Mouse (Mus musculus) liver, embryonic 12.5 days (tissue): ENCODE data around the gene Npvf. TPM values are rescaled to one million over a fixed set of nuclear protein-coding genes. Genes with fewer than 3 reads are reported as not detected.
"Not testable (repeated sequence)": the region's sequence is repeated elsewhere in the genome, so short reads cannot be mapped to it uniquely, and the experiment has no call there.

Experiments
- ATAC-seq: fragments of 200-750 bp; cut with Nextera tagmentation; 2 replicates; pipeline ENCODE4 v1.8.0; 2017; ENCODE audit warnings: moderate number of reproducible peaks, mild to moderate bottlenecking, moderate library complexity
- H3K27ac ChIP-seq: fragments of 300-500 bp; sonication (generic); 2 replicates; pipeline ENCODE4 v1.5.1; 2016; ENCODE audit warnings: mild to moderate bottlenecking
- H3K27me3 ChIP-seq: fragments of 300-500 bp; sonication (generic); replicated peaks from 2 replicates; pipeline ENCODE4 v1.6.1; 2016; ENCODE audit warnings: mild to moderate bottlenecking, moderate library complexity
- H3K36me3 ChIP-seq: fragments of 300-500 bp; sonication (generic); 2 replicates; pipeline ENCODE4 v1.6.1; 2016; ENCODE audit warnings: mild to moderate bottlenecking, moderate library complexity
- H3K4me1 ChIP-seq: fragments of 300-500 bp; sonication (generic); 2 replicates; pipeline ENCODE4 v1.6.1; 2016
- H3K4me2 ChIP-seq: fragments of 300-500 bp; sonication (generic); 2 replicates; pipeline ENCODE4 v1.6.1; 2016; ENCODE audit warnings: mild to moderate bottlenecking, moderate library complexity
- H3K4me3 ChIP-seq: fragments of 300-500 bp; sonication (generic); 2 replicates; pipeline ENCODE4 v1.5.1; 2016; ENCODE audit warnings: mild to moderate bottlenecking, moderate library complexity
- H3K9ac ChIP-seq: fragments of 300-500 bp; sonication (generic); 2 replicates; pipeline ENCODE4 v1.6.1; 2016; ENCODE audit warnings: mild to moderate bottlenecking, moderate library complexity
- H3K9me3 ChIP-seq: fragments of 300-500 bp; sonication (generic); replicated peaks from 2 replicates; pipeline ENCODE4 v1.6.1; 2016; ENCODE audit warnings: mild to moderate bottlenecking, moderate library complexity
- WGBS: fragments of 180-500 bp; shearing (Covaris S2); methylation state at CpG from one replicate; pipeline ENCODE4 v1.1.7; 2016; ENCODE audit not compliant: insufficient replicate concordance; 5-methylcytosine and 5-hydroxymethylcytosine counted together
- polyA plus RNA-seq: library from polyadenylated mRNA; unstranded; fragments of >200 nt; fragmentation: Nextera tagmentation; extraction: Ambion mirVana; gene quantifications from 2 replicates; pipeline ENCODE4 v1.2.1, GENCODE M21; 2016

The Npvf gene
- polyA plus RNA-seq, 1 experiment from 2014 or later = not detected

- H3K9ac ChIP-seq, H3K36me3 ChIP-seq, H3K4me2 ChIP-seq, H3K27ac ChIP-seq, H3K4me1 ChIP-seq, H3K27me3 ChIP-seq, ATAC-seq, H3K9me3 ChIP-seq, H3K4me3 ChIP-seq: not testable (repeated sequence)
- 64% methylated on average over 1 of the region's 1 CpGs for WGBS
Measured at GRCm38 (mm10) chr6:50618273-50618672, 36.0 kb downstream of the Npvf start.

DNA sequence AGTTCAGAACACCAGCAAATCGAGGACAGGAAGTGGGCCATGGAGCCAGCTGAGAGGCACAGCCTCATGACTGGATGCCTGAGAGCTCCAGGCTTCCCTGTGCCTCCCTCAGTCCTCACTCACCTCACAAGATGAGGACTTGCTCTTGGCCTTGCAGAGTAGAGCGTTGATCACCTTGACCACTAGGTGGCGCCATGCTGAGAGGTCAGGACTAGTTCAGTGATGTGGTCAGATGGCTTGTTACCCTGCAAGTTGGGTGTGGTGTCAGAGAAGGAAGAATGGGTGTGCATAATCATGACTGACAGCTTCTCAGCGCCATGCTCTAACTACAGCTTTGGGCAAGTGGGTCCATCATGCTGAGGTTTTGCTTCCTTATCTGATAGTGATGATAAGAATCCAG lies 52.6 kb downstream of the Npvf start:
- Histone ChIP-seq H3K9me3 (no peaks in the 10 kb centered on the region), H3K27ac (no peak overlapping the region), H3K27me3 (peaks cover 5% of the 10 kb centered on the region; the same call in 1 of the 2 replicates), H3K4me2 (no peak overlapping the region), H3K4me3 (no peak overlapping the region), H3K4me1 (0 out of 2 replicates have a peak, but pooled peaks cover 4% of the 10 kb centered on the region), H3K9ac (no peak overlapping the region), H3K36me3 (no peaks in the 10 kb centered on the region)
- WGBS = 17% methylated on average over 4 of the region's 4 CpGs
- no peak for ATAC-seq

Other genes with a start within 250 kb of the Npvf start
- gene Osbpl3, start 198.2 kb downstream of the Npvf start, polyA plus RNA-seq = 1.4 and 2.6 TPM in 2 replicates
- gene Cycs, start 87.9 kb downstream of the Npvf start, polyA plus RNA-seq = 63.0 and 63.2 TPM in 2 replicates
- gene 4921507P07Rik, start 57.8 kb downstream of the Npvf start, polyA plus RNA-seq = 0.13 and 0.19 TPM in 2 replicates